Comparison of ENCODE assay signal across 27 mouse cellular contexts in the genomic region with DNA sequence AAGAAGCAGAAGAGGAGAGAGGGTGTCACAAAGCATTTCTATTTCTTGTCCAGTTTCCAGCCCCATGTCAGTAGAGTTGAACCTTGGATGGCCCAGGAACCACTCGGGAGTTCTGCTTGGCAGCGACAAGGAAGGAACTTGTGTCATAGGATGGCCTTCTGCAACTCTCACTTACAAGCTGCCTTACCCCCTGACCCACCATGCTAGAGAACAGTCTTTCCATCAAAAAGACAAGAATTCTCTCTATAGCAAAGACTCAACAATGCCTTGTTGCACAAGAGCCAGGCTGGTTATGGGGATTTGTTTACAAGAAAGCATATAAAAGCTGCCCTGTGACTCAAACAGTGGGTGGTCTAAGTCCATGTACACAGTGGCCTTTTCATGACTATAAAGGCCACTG.
DNase-seq lines count a peak whose midpoint lies in the region; ATAC-seq and TF ChIP-seq lines count a peak whose summit lies in the region.
"Had no signal": no experiment of that assay in that cellular context is flagged by ENCODE, and none has a peak within 500 bp of the region (broad histone marks: within the 10 kb centered on the region; RNA-seq: fewer than 3 reads in every experiment).

No protein-coding gene starts in this region.

- 74% methylated on average over 2 of the region's 2 CpGs for WGBS in kidney, postnatal 0 days
- WGBS in kidney, embryonic 14.5 days = 76% methylated on average over 2 of the region's 2 CpGs
- 55% methylated on average over 2 of the region's 2 CpGs for WGBS in lung, embryonic 16.5 days
- WGBS in forebrain, embryonic 13.5 days = 84% methylated on average over 2 of the region's 2 CpGs

- H3K4me1 ChIP-seq in kidney, postnatal 0 days (replicated peaks; ENCODE audit: insufficient read depth, low read length) = no peaks in the 10 kb centered on the region
- no peaks in the 10 kb centered on the region for H3K4me1 ChIP-seq in kidney, embryonic 14.5 days (ENCODE audit: control insufficient read depth, insufficient read depth, low read length)
- no peaks in the 10 kb centered on the region for H3K4me1 ChIP-seq in lung, embryonic 16.5 days (replicated peaks; ENCODE audit: control insufficient read depth, insufficient read depth, low read length)
- no peaks in the 10 kb centered on the region for H3K4me1 ChIP-seq in forebrain, embryonic 13.5 days
- H3K4me1 ChIP-seq: embryonic facial prominence, embryonic 10.5 days; embryonic facial prominence, embryonic 13.5 days; forebrain, embryonic 12.5 days; hindbrain, embryonic 12.5 days; hindbrain, embryonic 15.5 days had no signal

- no peak overlapping the region for H3K27ac ChIP-seq in kidney, postnatal 0 days
- no peak overlapping the region for H3K27ac ChIP-seq in kidney, embryonic 14.5 days (ENCODE audit: low read depth, low read length)
- no peak overlapping the region for H3K27ac ChIP-seq in lung, embryonic 16.5 days (ENCODE audit: low read length)
- no peak overlapping the region for H3K27ac ChIP-seq in forebrain, embryonic 13.5 days
- H3K27ac ChIP-seq: embryonic facial prominence, embryonic 10.5 days; embryonic facial prominence, embryonic 13.5 days; forebrain, embryonic 12.5 days; gastrocnemius, adult 2 months; hindbrain, embryonic 12.5 days; hindbrain, embryonic 15.5 days had no signal

- no peaks in the 10 kb centered on the region for H3K9me3 ChIP-seq in kidney, postnatal 0 days (replicated peaks; ENCODE audit: low read length)
- no peaks in the 10 kb centered on the region for H3K9me3 ChIP-seq in kidney, embryonic 14.5 days (ENCODE audit: control insufficient read depth, low read length)
- no peaks in the 10 kb centered on the region for H3K9me3 ChIP-seq in lung, embryonic 16.5 days (ENCODE audit: control insufficient read depth, low read length)
- H3K9me3 ChIP-seq in forebrain, embryonic 13.5 days (replicated peaks) = no peaks in the 10 kb centered on the region
- H3K9me3 ChIP-seq: embryonic facial prominence, embryonic 10.5 days; embryonic facial prominence, embryonic 13.5 days; forebrain, embryonic 12.5 days; G1E; hindbrain, embryonic 12.5 days; hindbrain, embryonic 15.5 days had no signal

- no peak overlapping the region for H3K9ac ChIP-seq in kidney, postnatal 0 days (ENCODE audit: low read depth, low read length)
- H3K9ac ChIP-seq in kidney, embryonic 14.5 days (ENCODE audit: low read depth, low read length) = no peak overlapping the region
- H3K9ac ChIP-seq in lung, embryonic 16.5 days (ENCODE audit: low read length) = no peak overlapping the region
- H3K9ac ChIP-seq in forebrain, embryonic 13.5 days = no peak overlapping the region
- H3K9ac ChIP-seq: embryonic facial prominence, embryonic 13.5 days; forebrain, embryonic 12.5 days; hindbrain, embryonic 12.5 days; hindbrain, embryonic 15.5 days had no signal

- H3K36me3 ChIP-seq in kidney, postnatal 0 days (ENCODE audit: insufficient read depth, low read length) = no peaks in the 10 kb centered on the region
- no peaks in the 10 kb centered on the region for H3K36me3 ChIP-seq in kidney, embryonic 14.5 days (ENCODE audit: control insufficient read depth, insufficient read depth, low read length)
- no peaks in the 10 kb centered on the region for H3K36me3 ChIP-seq in lung, embryonic 16.5 days (ENCODE audit: control insufficient read depth, insufficient read depth, low read length)
- H3K36me3 ChIP-seq in forebrain, embryonic 13.5 days (ENCODE audit: poor library complexity, severe bottlenecking) = no peaks in the 10 kb centered on the region
- H3K36me3 ChIP-seq: embryonic facial prominence, embryonic 10.5 days; embryonic facial prominence, embryonic 13.5 days; forebrain, embryonic 12.5 days; G1E; hindbrain, embryonic 12.5 days; hindbrain, embryonic 15.5 days had no signal

- TF ChIP-seq CTCF in kidney, postnatal 0 days (IDR thresholded peaks at IDR 0.05; ENCODE audit: low read depth) = no peak

- H3K4me3 ChIP-seq in kidney, postnatal 0 days (replicated peaks; ENCODE audit: low read depth, low read length) = no peak overlapping the region
- H3K4me3 ChIP-seq in kidney, embryonic 14.5 days (ENCODE audit: low read length) = no peak overlapping the region
- H3K4me3 ChIP-seq in lung, embryonic 16.5 days (ENCODE audit: low read length) = no peak overlapping the region
- H3K4me3 ChIP-seq in forebrain, embryonic 13.5 days = no peak overlapping the region
- H3K4me3 ChIP-seq: embryonic facial prominence, embryonic 10.5 days; embryonic facial prominence, embryonic 13.5 days; erythroblast, embryonic 14.5 days; forebrain, embryonic 12.5 days; gastrocnemius, adult 2 months; hindbrain, embryonic 12.5 days; hindbrain, embryonic 15.5 days had no signal

- no peak overlapping the region for H3K4me2 ChIP-seq in kidney, postnatal 0 days (ENCODE audit: low read length)
- no peak overlapping the region for H3K4me2 ChIP-seq in kidney, embryonic 14.5 days (replicated peaks; ENCODE audit: low read depth, low read length)
- H3K4me2 ChIP-seq in lung, embryonic 16.5 days (ENCODE audit: low read depth, low read length) = no peak overlapping the region
- no peak overlapping the region for H3K4me2 ChIP-seq in forebrain, embryonic 13.5 days
- H3K4me2 ChIP-seq: embryonic facial prominence, embryonic 13.5 days; forebrain, embryonic 12.5 days; heart, embryonic 11.5 days; hindbrain, embryonic 12.5 days; hindbrain, embryonic 15.5 days had no signal

- peak; percentile 11 for DNase-seq in kidney, postnatal 0 days (ENCODE audit: low spot score)
- no peak for DNase-seq in lung, adult 18-20 months
- peak; percentile 87 for DNase-seq in adipocyte (ENCODE audit: low spot score)
- DNase-seq: adrenal gland, adult 8-10 months; adrenal gland, postnatal 25 days; B cell, adult 2 months; cerebellum, adult 11-12 months; cerebellum, adult 8-10 months; cerebellum, postnatal 10 days; cerebellum, postnatal 36 days; embryo, embryonic 11 days; gastrocnemius, adult 2 months; gastrocnemius, postnatal 14 days; heart, adult 11 months had no signal

- ATAC-seq in kidney, postnatal 0 days (replicated peaks; ENCODE audit: low FRiP score, low read depth) = no peak
- no peak for ATAC-seq in kidney, embryonic 14.5 days (ENCODE audit: low FRiP score, low TSS enrichment)
- peak; percentile 89 for ATAC-seq in lung, embryonic 16.5 days (ENCODE audit: low read depth)
- no peak for ATAC-seq in forebrain, embryonic 13.5 days
- ATAC-seq: forebrain, embryonic 16.5 days had no signal

- H3K27me3 ChIP-seq in kidney, postnatal 0 days (ENCODE audit: insufficient read depth, low read length) = no peaks in the 10 kb centered on the region
- H3K27me3 ChIP-seq in kidney, embryonic 14.5 days (ENCODE audit: control insufficient read depth, insufficient read depth, low read length) = no peaks in the 10 kb centered on the region
- H3K27me3 ChIP-seq in lung, embryonic 16.5 days (ENCODE audit: control insufficient read depth, insufficient read depth, low read depth, low read length) = no peaks in the 10 kb centered on the region
- H3K27me3 ChIP-seq in forebrain, embryonic 13.5 days = no peaks in the 10 kb centered on the region
- H3K27me3 ChIP-seq: CH12.LX; embryonic facial prominence, embryonic 13.5 days; forebrain, embryonic 12.5 days; hindbrain, embryonic 12.5 days; hindbrain, embryonic 15.5 days had no signal

Comparison
In these comparisons a context has a peak if more than half of its experiments do, and no peak if none do; other contexts are left out.
1. DNase-seq: peak in kidney, postnatal 0 days (single experiment) and adipocyte (single experiment); none in lung, adult 18-20 months (0 of 2).